Mouse (Mus musculus) lung, embryonic 16.5 days (tissue): Measurements from ENCODE around the gene Ctsc. TPM values are rescaled to one million over a fixed set of nuclear protein-coding genes. Genes with fewer than 3 reads are reported as not detected.

Experiments
- ATAC-seq: fragments of 200-750 bp; cut with Nextera tagmentation; 2 replicates; pipeline ENCODE4 v1.8.0; 2017; ENCODE audit warnings: low read depth, mild to moderate bottlenecking, moderate library complexity
- H3K27ac ChIP-seq: fragments of 300-500 bp; sonication (generic); 2 replicates; pipeline ENCODE4 v1.5.1; 2014; ENCODE audit warnings: mild to moderate bottlenecking, control low read depth, low read length
- H3K27me3 ChIP-seq: fragments of 300-500 bp; sonication (generic); 2 replicates; pipeline ENCODE4 v1.6.1; 2014; ENCODE audit warnings: low read depth, low read length, mixed read lengths; ENCODE audit not compliant: control insufficient read depth, insufficient read depth
- H3K36me3 ChIP-seq: fragments of 300-500 bp; sonication (generic); 2 replicates; pipeline ENCODE4 v1.6.1; 2014; ENCODE audit warnings: low read length; ENCODE audit not compliant: control insufficient read depth, insufficient read depth
- H3K4me1 ChIP-seq: fragments of 300-500 bp; sonication (generic); replicated peaks from 2 replicates; pipeline ENCODE4 v1.6.1; 2014; ENCODE audit warnings: low read length, mixed read lengths; ENCODE audit not compliant: control insufficient read depth, insufficient read depth
- H3K4me2 ChIP-seq: fragments of 300-500 bp; sonication (generic); 2 replicates; pipeline ENCODE4 v1.6.1; 2014; ENCODE audit warnings: low read depth, low read length, control low read depth
- H3K4me3 ChIP-seq: fragments of 300-500 bp; sonication (generic); 2 replicates; pipeline ENCODE4 v1.5.1; 2014; ENCODE audit warnings: mild to moderate bottlenecking, low read length, control low read depth
- H3K9ac ChIP-seq: fragments of 300-500 bp; sonication (generic); 2 replicates; pipeline ENCODE4 v1.6.1; 2014; ENCODE audit warnings: low read length, control low read depth
- H3K9me3 ChIP-seq: fragments of 300-500 bp; sonication (generic); 2 replicates; pipeline ENCODE4 v1.6.1; 2016; ENCODE audit warnings: low read length; ENCODE audit not compliant: control insufficient read depth
- WGBS: fragments of 180-500 bp; shearing (Covaris S2); extraction: QIAGEN DNeasy Blood & Tissue Kit; methylation state at CpG from one replicate; pipeline ENCODE4 v1.1.7; 2014; 5-methylcytosine and 5-hydroxymethylcytosine counted together
- polyA plus RNA-seq: library from polyadenylated mRNA; unstranded; fragments of >200 nt; fragmentation: Nextera tagmentation; extraction: Ambion mirVana; gene quantifications from 2 replicates; pipeline ENCODE4 v1.2.1, GENCODE M21; 2015

Gene Ctsc
- polyA plus RNA-seq, 1 experiment from 2014 or later: 181 TPM

DNA sequence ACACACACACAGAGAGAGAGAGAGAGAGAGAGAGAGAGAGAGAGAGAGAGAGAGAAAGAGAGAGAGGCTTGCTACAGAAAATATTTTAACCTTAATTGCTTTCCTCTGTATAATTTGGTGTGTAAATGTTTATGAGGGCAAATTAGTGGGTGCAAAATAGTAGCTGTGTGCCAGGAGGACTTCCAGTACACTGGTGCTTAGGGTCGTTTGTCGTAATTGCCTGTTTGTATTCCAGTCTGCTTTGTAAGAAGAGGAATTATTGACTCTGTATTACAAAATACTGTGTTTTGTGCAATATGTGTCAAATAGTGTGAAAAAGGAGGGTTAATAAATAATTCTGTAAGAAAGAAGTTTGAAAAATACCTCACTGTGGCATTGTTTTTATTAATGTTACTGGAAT lies 13.2 kb downstream of the Ctsc start:
- no peak overlapping the region for H3K4me2 ChIP-seq
- no peak overlapping the region for H3K4me3 ChIP-seq
- H3K9ac ChIP-seq: no peak overlapping the region
- H3K27me3 ChIP-seq: no peaks in the 10 kb centered on the region
- H3K4me1 ChIP-seq: peaks cover 2% of the 10 kb centered on the region; the same call in 1 of the 2 replicates
- 67% methylated on average over 2 of the region's 2 CpGs for WGBS
- H3K36me3 ChIP-seq: peaks cover 7% of the 10 kb centered on the region
- ATAC-seq: no peak
- no peak overlapping the region for H3K27ac ChIP-seq
- H3K9me3 ChIP-seq: no peaks in the 10 kb centered on the region

DNA sequence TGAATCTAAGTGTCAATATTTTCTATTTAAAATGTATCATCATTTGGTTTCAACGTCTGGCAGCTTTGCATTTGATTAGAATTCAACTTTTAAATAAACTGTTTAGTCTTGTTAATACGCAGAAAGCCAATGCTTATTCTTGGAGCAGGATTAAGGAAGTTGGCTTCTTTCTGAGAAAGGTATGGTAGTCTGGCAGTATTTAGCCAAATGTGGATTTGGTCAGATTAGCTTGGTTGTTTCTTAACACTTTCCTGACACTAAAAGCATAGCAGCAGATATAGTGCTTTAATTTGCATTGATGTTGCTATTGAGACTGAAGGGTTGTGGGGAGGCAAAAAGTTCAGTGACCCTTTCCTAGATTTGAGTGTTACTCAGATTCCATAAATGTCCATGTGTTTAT lies 14.2 kb downstream of the Ctsc start:
- Histone ChIP-seq H3K4me2 (no peak overlapping the region), H3K9me3 (no peaks in the 10 kb centered on the region), H3K9ac (no peak overlapping the region), H3K27me3 (no peaks in the 10 kb centered on the region), H3K27ac (no peak overlapping the region), H3K4me3 (no peak overlapping the region), H3K36me3 (peaks cover 5% of the 10 kb centered on the region), H3K4me1 (peaks cover 4% of the 10 kb centered on the region; the same call in 1 of the 2 replicates)
- no peak for ATAC-seq
- WGBS: 53% methylated on average over 2 of the region's 2 CpGs

DNA sequence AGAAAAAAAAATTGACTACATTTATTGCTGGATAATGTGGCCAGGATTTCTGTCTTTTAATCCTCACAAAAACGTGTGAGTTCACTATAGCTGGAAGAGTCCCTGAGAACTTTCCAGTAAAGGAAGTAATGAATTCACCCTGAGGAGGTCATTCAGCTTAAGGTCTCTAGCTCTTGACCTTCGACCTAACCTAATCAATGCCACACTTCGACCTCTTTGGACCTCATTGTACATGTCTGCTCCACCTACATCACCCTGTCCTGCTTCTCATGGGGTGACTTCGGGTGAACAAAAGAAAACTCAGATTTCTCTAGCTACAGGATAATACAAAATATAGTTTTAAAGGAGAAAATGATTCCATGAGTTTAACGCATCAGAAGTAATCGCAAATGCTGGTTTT lies 16.0 kb downstream of the Ctsc start:
- no peak overlapping the region for H3K27ac ChIP-seq
- peaks cover 2% of the 10 kb centered on the region; the same call in 1 of the 2 replicates for H3K36me3 ChIP-seq
- WGBS: 72% methylated on average over 6 of the region's 6 CpGs
- peaks cover 4% of the 10 kb centered on the region; the same call in 1 of the 2 replicates for H3K4me1 ChIP-seq
- H3K9ac ChIP-seq: no peak overlapping the region
- no peaks in the 10 kb centered on the region for H3K9me3 ChIP-seq
- H3K4me2 ChIP-seq: no peak overlapping the region
- no peaks in the 10 kb centered on the region for H3K27me3 ChIP-seq
- ATAC-seq: no peak
- no peak overlapping the region for H3K4me3 ChIP-seq

DNA sequence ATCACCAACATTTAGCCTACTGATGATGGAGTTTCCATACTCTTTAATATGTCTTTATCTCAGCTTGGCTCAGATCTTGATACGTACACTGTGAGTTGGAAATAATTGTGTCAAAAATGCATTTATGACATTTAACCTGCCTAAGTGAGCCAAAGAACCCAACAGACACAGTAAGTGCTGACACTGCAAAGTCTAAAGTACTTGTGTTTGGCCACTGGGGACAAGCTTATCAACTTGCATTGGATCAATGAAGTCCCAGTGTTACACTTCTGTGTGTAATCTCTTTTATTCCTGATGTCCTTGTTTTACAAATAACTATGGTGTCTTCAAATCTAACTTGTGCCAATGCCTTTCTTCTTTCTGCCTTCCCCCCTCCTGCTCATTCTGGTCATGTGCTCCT lies 18.1 kb downstream of the Ctsc start:
- Histone ChIP-seq H3K9ac (no peak overlapping the region), H3K27ac (no peak overlapping the region), H3K4me1 (0 out of 2 replicates have a peak, but pooled peaks cover 4% of the 10 kb centered on the region), H3K4me2 (no peak overlapping the region), H3K27me3 (no peaks in the 10 kb centered on the region), H3K36me3 (peaks cover 5% of the 10 kb centered on the region), H3K9me3 (no peaks in the 10 kb centered on the region), H3K4me3 (no peak overlapping the region)
- no peak for ATAC-seq
- 80% methylated on average over 1 of the region's 1 CpGs for WGBS

DNA sequence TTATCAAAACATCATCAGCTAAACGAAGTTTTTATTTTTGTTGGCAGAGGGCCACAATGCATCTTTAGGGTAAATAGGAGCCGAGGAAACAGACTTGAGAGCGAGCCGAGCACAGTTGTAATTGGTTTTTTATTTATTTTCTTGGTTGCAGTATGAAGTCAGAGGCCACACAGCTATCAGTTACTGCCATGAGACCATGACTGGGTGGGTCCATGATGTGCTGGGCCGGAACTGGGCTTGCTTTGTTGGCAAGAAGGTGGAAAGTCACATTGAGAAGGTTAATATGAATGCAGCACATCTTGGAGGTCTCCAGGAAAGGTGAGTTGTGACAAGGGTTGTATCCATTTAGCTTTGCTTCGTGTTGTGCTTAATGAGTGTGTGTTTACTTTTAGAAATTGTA lies 19.0 kb downstream of the Ctsc start:
- no peaks in the 10 kb centered on the region for H3K9me3 ChIP-seq
- H3K36me3 ChIP-seq: peaks cover 7% of the 10 kb centered on the region
- no peak overlapping the region for H3K27ac ChIP-seq
- WGBS: 38% methylated on average over 6 of the region's 6 CpGs
- H3K9ac ChIP-seq: no peak overlapping the region
- H3K27me3 ChIP-seq: no peaks in the 10 kb centered on the region
- H3K4me2 ChIP-seq: no peak overlapping the region
- no peak; the same call in 1 of the 2 replicates for ATAC-seq
- H3K4me1 ChIP-seq: 0 out of 2 replicates have a peak, but pooled peaks cover 4% of the 10 kb centered on the region
- H3K4me3 ChIP-seq: no peak overlapping the region

DNA sequence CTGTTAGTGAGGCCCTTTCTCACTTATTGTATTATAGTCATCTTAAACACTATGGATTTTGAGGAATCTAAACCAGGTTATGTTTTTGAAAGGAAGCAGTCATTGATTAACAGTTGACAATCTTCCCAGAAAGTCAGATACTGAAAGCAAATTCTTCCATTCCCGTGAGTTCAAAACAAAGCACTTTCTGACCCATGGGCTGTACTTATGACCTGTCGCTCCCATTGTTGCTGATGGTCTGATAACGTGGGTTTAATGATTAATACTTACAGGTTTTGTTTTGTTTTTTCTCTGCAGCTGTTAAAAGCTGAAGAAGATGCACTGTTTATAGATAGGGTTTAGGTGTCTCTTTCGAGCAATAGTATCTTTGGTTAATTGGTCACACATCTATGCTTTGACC lies 27.9 kb downstream of the Ctsc start:
- H3K36me3 ChIP-seq: peaks cover 18% of the 10 kb centered on the region
- H3K27me3 ChIP-seq: no peaks in the 10 kb centered on the region
- no peaks in the 10 kb centered on the region for H3K9me3 ChIP-seq
- no peak for ATAC-seq
- no peak overlapping the region for H3K4me3 ChIP-seq
- H3K4me1 ChIP-seq: no peaks in the 10 kb centered on the region
- no peak overlapping the region for H3K9ac ChIP-seq
- H3K27ac ChIP-seq: no peak overlapping the region
- H3K4me2 ChIP-seq: no peak overlapping the region
- 77% methylated on average over 4 of the region's 4 CpGs for WGBS

DNA sequence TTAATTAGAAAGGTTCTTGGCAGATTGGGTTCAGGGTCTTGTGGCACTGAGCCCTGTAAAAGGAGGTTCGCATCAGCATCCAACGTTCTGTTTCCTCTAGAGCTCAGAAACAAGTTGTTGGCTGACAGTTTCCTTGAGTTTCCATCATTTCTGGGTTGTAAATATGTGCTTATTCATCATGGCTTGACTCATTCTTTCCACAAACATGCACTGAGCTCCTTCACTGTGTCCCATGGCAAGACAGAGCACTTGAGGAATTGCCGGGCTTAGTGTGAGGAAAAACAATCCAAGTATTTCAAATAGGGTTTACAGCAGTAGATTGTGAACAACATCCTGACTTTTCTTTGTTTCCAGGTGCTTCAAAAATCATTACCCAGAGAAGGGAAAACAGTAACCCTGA lies 28.8 kb downstream of the Ctsc start:
- H3K4me2 ChIP-seq: no peak overlapping the region
- ATAC-seq: 0 out of 2 replicates have a peak, but pooled peaks have one; percentile 23
- no peaks in the 10 kb centered on the region for H3K4me1 ChIP-seq
- H3K4me3 ChIP-seq: no peak overlapping the region
- H3K9me3 ChIP-seq: no peaks in the 10 kb centered on the region
- H3K27me3 ChIP-seq: no peaks in the 10 kb centered on the region
- no peak overlapping the region for H3K9ac ChIP-seq
- H3K36me3 ChIP-seq: peaks cover 18% of the 10 kb centered on the region
- no peak overlapping the region for H3K27ac ChIP-seq
- WGBS: 62% methylated on average over 3 of the region's 3 CpGs

DNA sequence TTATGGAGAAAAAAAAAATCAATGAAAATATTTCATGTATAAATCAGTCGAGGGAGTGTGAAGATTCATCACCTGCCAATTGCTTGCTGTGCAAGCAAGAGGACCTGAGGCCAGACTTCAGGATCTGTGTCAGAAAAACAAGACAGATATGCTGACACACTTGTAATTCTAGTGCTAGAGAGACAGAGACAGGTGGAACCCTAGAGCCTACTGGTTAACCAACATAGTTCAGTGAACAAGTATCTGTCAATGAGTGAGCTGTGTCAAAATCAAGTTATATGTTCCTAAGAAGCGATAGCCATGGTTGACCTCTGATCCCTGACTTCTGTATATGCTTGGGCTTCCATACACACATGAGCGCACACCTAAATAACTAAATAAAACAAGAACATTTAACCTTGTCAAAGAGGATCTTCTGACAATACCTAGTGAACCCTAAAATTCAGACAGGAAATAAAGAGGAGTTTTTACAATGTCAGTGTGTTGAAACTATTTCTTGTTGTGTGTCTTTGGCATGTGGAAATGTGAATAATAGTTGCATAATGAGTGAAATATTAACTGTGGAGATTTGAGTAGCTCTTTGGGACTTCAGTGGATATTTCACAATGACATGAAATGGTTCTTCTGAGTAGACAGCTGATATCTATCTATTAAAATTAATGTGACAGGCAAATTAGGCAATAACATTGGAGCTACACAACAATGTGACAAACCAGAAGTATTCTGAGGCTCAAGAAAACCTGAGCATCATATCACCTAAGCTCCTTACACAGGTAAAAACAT lies 32.7 kb downstream of the Ctsc start:
- peaks cover 7% of the 10 kb centered on the region; the same call in 1 of the 2 replicates for H3K36me3 ChIP-seq
- no peak overlapping the region for H3K4me2 ChIP-seq
- ATAC-seq: no peak
- H3K27me3 ChIP-seq: no peaks in the 10 kb centered on the region
- no peak overlapping the region for H3K4me3 ChIP-seq
- no peaks in the 10 kb centered on the region for H3K4me1 ChIP-seq
- 85% methylated on average over 3 of the region's 3 CpGs for WGBS
- no peak overlapping the region for H3K9ac ChIP-seq
- no peaks in the 10 kb centered on the region for H3K9me3 ChIP-seq
- no peak overlapping the region for H3K27ac ChIP-seq

DNA sequence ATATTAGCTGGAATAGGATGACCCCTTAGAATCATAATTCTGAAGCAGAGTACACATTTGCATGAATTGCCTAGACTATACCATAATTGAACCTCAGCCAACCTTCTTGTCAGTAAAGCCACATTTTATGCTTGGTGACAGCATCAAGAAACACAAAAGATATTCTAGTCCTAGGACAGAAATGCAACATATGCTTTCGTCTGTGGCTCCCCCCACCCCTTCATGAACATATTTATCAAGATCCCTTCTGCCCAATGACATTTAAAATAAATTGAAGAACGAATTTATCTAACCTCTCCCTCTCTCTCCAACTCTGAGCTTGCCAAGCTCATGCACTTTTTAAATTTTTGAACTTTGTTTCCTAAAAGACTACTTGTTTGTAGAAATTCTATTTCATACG lies 38.5 kb downstream of the Ctsc start:
- Histone ChIP-seq H3K4me1 (no peaks in the 10 kb centered on the region), H3K27ac (no peak overlapping the region), H3K4me2 (no peak overlapping the region), H3K27me3 (no peaks in the 10 kb centered on the region), H3K4me3 (no peak overlapping the region), H3K9ac (no peak overlapping the region), H3K9me3 (no peaks in the 10 kb centered on the region), H3K36me3 (no peaks in the 10 kb centered on the region)
- WGBS: 48% methylated on average over 3 of the region's 3 CpGs
- ATAC-seq: no peak
